Mouse (Mus musculus) kidney, embryonic 16.5 days (tissue): Measurements from ENCODE around the gene Plpp3. TPM values are rescaled to one million over a fixed set of nuclear protein-coding genes. Genes with fewer than 3 reads are reported as not detected.

ENCODE experiments used
- ATAC-seq: fragments of 200-750 bp; cut with Nextera tagmentation; 2 replicates; pipeline ENCODE4 v1.8.0; 2017; ENCODE audit warnings: moderate TSS enrichment; ENCODE audit not compliant: low FRiP score, low TSS enrichment
- H3K27ac ChIP-seq: fragments of 300-500 bp; sonication (generic); 2 replicates; pipeline ENCODE4 v1.5.1; 2014; ENCODE audit warnings: low read length
- H3K27me3 ChIP-seq: fragments of 300-500 bp; sonication (generic); 2 replicates; pipeline ENCODE4 v1.6.1; 2014; ENCODE audit warnings: low read length, control low read depth, mixed read lengths; ENCODE audit not compliant: insufficient read depth
- H3K36me3 ChIP-seq: fragments of 300-500 bp; sonication (generic); 2 replicates; pipeline ENCODE4 v1.6.1; 2014; ENCODE audit warnings: low read length, control low read depth, mixed read lengths; ENCODE audit not compliant: insufficient read depth
- H3K4me1 ChIP-seq: fragments of 300-500 bp; sonication (generic); 2 replicates; pipeline ENCODE4 v1.6.1; 2014; ENCODE audit warnings: low read length, control low read depth, mixed read lengths; ENCODE audit not compliant: insufficient read depth
- H3K4me2 ChIP-seq: fragments of 300-500 bp; sonication (generic); replicated peaks from 2 replicates; pipeline ENCODE4 v1.6.1; 2014; ENCODE audit warnings: low read depth, low read length
- H3K4me3 ChIP-seq: fragments of 300-500 bp; sonication (generic); 2 replicates; pipeline ENCODE4 v1.5.1; 2014; ENCODE audit warnings: mild to moderate bottlenecking, low read length
- H3K9ac ChIP-seq: fragments of 300-500 bp; sonication (generic); replicated peaks from 2 replicates; pipeline ENCODE4 v1.6.1; 2014; ENCODE audit warnings: low read length
- H3K9me3 ChIP-seq: fragments of 300-500 bp; sonication (generic); 2 replicates; pipeline ENCODE4 v1.6.1; 2016; ENCODE audit warnings: low read length, control low read depth
- WGBS: fragments of 180-500 bp; shearing (Covaris S2); extraction: QIAGEN DNeasy Blood & Tissue Kit; methylation state at CpG from one replicate; pipeline ENCODE4 v1.1.7; 2014; 5-methylcytosine and 5-hydroxymethylcytosine counted together
- polyA plus RNA-seq: library from polyadenylated mRNA; unstranded; fragments of >200 nt; fragmentation: Nextera tagmentation; extraction: Ambion mirVana; gene quantifications from 2 replicates; pipeline ENCODE4 v1.2.1, GENCODE M21; 2015

Plpp3 gene
- polyA plus RNA-seq, 1 experiment from 2014 or later = 76.3 TPM

DNA sequence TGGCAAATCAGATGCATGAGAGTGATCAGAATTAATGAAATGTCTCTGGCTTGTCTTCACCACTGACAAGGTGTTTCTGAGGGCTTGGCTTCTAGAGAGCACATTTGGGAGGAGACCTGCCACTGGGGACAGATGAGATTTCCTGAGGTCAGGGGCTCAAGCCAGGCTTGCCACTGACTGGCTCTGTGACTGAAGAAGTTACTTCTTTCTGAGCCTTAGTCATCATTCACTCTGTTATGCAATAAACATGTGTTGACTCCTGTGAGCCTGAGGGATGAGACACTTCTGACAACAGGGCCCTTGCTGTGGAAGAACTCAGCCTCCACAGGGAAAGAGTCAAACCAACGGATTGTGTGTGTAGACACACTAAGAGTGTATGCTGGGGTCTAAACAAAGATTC is 91.0 kb downstream of the Plpp3 start:
- H3K27ac ChIP-seq = no peak overlapping the region
- 86% methylated on average over 1 of the region's 1 CpGs for WGBS
- H3K36me3 ChIP-seq = no peaks in the 10 kb centered on the region
- H3K9ac ChIP-seq = no peak overlapping the region
- H3K4me3 ChIP-seq = no peak overlapping the region
- no peak for ATAC-seq
- H3K9me3 ChIP-seq = no peaks in the 10 kb centered on the region
- H3K4me2 ChIP-seq = no peak overlapping the region
- peaks cover 7% of the 10 kb centered on the region; the same call in 1 of the 2 replicates for H3K27me3 ChIP-seq
- peaks cover 19% of the 10 kb centered on the region for H3K4me1 ChIP-seq

DNA sequence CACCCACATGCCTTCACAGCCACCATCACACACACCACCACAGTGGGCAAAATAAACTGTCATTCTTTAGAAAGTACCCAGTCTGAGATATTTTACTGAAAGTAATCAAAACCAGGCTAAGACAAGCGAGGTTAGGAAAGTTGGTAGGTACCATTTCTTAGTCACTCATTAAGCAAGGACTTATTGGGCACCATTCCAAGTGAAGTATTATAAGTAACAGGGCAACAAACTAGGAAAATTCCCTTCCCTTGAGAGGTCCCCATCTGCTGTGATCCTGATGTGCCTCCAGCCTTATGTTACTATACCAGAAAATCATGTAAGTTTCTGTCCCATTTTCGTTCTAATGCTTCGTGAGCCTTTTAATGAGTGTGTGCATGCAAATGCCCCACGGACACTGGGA is 92.1 kb downstream of the Plpp3 start:
- H3K9me3 ChIP-seq = no peaks in the 10 kb centered on the region
- H3K4me3 ChIP-seq = no peak overlapping the region
- 70% methylated on average over 4 of the region's 4 CpGs for WGBS
- peaks cover 19% of the 10 kb centered on the region for H3K4me1 ChIP-seq
- no peak overlapping the region for H3K4me2 ChIP-seq
- ATAC-seq = no peak
- no peaks in the 10 kb centered on the region for H3K36me3 ChIP-seq
- H3K27ac ChIP-seq = peak overlapping the region; percentile 58
- H3K9ac ChIP-seq = no peak overlapping the region
- H3K27me3 ChIP-seq = peaks cover 5% of the 10 kb centered on the region; the same call in 1 of the 2 replicates

DNA sequence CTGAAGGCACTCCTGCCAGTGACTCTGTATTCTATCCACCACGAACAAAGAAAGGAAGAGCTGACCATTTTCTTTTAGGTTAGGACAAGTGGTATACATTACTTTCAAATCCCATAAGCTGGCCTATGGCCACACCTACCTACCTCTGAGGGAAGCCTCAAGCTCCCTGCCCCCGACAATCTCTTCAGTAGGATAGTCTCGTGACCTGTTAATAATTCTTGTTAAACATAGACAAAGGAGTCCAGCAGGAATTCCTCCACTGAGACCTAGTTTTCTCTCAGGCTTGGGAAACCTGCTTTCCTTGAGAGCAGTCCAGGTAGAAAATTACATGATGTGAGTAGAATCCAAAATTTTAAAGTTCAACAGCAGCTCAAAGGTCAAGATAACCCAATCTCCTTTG is 93.8 kb downstream of the Plpp3 start:
- ATAC-seq = 0 out of 2 replicates have a peak, but pooled peaks have one; percentile 49
- Histone ChIP-seq H3K4me1 (peaks cover 10% of the 10 kb centered on the region; the same call in 1 of the 2 replicates), H3K36me3 (no peaks in the 10 kb centered on the region), H3K4me3 (no peak overlapping the region), H3K9ac (no peak overlapping the region), H3K4me2 (no peak overlapping the region), H3K27me3 (no peaks in the 10 kb centered on the region), H3K9me3 (no peaks in the 10 kb centered on the region), H3K27ac (no peak overlapping the region; the same call in 1 of the 2 replicates)
- WGBS = 60% methylated on average over 3 of the region's 3 CpGs

DNA sequence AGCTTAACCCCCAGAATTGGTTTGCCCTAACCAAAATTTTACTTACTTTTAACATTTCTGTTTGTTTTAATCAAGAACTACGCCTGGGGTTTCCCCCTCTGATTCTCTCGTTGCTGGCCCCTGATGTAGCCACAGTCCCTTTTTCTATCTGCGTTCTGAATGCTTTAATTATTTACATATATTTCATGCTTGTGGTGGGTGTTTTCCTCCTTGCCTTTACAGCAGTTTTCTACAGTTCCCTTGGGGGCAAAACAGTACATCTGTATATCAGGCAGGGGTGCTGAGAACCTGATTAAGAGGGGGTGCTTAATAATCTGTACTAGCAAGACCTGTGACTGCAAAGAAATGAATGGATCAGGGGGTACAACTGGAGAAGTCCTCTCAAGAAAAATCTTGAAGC is 94.9 kb downstream of the Plpp3 start:
- no peak overlapping the region for H3K9ac ChIP-seq
- H3K27me3 ChIP-seq = no peaks in the 10 kb centered on the region
- H3K4me1 ChIP-seq = peaks cover 10% of the 10 kb centered on the region; the same call in 1 of the 2 replicates
- no peak for ATAC-seq
- no peak overlapping the region for H3K4me2 ChIP-seq
- no peaks in the 10 kb centered on the region for H3K9me3 ChIP-seq
- H3K36me3 ChIP-seq = no peaks in the 10 kb centered on the region
- H3K27ac ChIP-seq = no peak overlapping the region
- 63% methylated on average over 3 of the region's 3 CpGs for WGBS
- no peak overlapping the region for H3K4me3 ChIP-seq

DNA sequence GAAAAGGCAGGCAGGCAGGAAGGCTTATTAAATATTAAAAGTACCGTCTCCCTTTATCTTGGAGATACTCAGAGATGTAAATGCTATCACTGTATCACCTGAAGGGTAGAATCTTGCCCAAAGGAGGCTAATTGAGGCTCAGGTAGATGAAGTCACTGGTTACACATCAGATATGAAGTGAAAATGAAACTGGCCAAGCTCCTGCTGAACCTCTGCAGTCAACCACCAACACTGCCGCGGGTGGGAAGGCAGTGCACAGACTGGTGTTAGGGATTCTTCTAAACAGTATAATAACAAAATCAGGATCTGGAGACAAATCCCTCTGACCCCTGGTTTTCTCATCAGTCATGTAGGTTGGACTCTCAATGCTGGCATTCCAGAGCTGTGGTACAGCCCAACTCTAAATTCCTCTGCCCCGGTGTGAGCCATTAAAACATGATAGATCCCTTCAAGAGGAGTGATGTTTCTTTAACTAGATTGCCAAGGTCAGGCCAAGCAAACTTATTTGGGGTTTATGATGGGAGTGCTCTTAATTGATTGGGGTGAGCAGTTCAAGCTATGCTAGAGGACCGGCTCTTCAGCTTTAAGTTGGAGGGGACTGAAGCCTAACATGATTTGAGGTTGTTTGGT is 95.5 kb downstream of the Plpp3 start:
- Histone ChIP-seq H3K4me2 (no peak overlapping the region), H3K4me1 (peaks cover 10% of the 10 kb centered on the region; the same call in 1 of the 2 replicates), H3K27ac (no peak overlapping the region), H3K36me3 (no peaks in the 10 kb centered on the region), H3K4me3 (no peak overlapping the region), H3K9ac (no peak overlapping the region), H3K9me3 (no peaks in the 10 kb centered on the region), H3K27me3 (no peaks in the 10 kb centered on the region)
- ATAC-seq = no peak
- WGBS = 35% methylated on average over 5 of the region's 5 CpGs

DNA sequence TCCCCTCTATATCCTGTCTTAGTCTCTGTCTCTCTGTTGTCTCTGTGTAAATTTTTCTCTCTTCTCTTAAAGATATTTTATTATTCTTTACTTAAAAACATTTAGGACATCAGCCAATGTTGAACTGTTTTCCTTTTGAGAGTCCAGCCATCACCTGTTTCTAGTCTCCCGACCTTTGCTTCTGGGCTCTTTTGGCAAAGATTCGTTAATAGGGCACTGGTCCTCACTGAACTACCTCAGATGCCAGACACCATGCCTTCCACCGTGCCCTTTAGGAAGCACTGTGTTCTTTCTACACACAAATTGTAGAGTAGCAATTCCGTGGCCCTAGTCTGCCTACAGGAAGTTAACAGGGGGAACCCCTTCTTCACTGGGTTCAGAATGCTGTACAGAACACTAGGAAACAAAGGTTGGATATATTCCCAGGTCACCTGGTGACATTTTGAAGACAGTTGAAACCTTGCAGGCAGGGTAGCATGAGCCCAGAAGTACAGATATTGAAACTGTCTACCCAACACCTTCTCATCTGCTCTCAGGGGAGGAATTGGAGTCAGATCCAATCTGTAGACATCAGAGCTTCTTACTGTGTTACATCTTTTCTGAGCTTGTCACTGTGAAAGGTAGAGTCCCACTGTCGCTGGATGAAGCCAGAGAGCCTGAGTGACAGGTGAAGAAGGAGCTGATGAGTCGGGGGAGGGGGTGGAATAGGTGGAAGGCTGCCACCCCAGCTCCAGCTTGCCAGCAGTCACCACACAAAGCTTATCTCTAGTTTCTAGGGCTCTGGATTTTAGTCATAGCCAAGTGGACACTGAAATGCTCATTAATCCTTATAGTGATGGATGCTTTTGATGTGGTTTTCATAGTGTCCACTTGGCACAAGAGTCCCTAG is 96.5 kb downstream of the Plpp3 start:
- Histone ChIP-seq H3K4me3 (no peak overlapping the region), H3K36me3 (no peaks in the 10 kb centered on the region), H3K9ac (no peak overlapping the region), H3K27ac (no peak overlapping the region), H3K9me3 (no peaks in the 10 kb centered on the region), H3K4me1 (peaks cover 13% of the 10 kb centered on the region; the same call in 1 of the 2 replicates), H3K27me3 (no peaks in the 10 kb centered on the region), H3K4me2 (no peak overlapping the region)
- WGBS = 65% methylated on average over 6 of the region's 6 CpGs
- ATAC-seq = no peak

DNA sequence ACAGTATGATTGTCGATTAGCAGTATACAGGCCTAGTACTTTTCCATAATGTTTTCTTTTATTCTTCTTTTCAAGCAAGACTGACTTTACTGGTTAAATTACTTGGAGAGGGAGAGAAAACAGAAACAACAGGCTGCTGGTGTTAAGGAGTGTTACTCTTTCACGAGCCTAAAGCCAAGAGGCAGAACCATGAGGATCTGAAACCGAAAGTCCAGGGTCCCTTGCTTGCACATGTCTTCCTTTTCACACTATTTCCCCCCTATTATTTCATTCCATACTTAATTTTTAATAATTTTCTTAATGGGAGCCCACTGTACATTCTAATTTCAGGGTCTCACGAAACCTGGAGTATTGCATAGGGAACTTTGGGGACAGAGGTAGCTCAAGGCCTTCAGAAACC is 97.2 kb downstream of the Plpp3 start:
- no peaks in the 10 kb centered on the region for H3K36me3 ChIP-seq
- H3K9ac ChIP-seq = no peak overlapping the region
- no peaks in the 10 kb centered on the region for H3K27me3 ChIP-seq
- H3K4me3 ChIP-seq = no peak overlapping the region
- no peak overlapping the region for H3K4me2 ChIP-seq
- ATAC-seq = no peak
- H3K4me1 ChIP-seq = peaks cover 13% of the 10 kb centered on the region; the same call in 1 of the 2 replicates
- no peak overlapping the region for H3K27ac ChIP-seq
- 90% methylated on average over 4 of the region's 4 CpGs for WGBS
- no peaks in the 10 kb centered on the region for H3K9me3 ChIP-seq

DNA sequence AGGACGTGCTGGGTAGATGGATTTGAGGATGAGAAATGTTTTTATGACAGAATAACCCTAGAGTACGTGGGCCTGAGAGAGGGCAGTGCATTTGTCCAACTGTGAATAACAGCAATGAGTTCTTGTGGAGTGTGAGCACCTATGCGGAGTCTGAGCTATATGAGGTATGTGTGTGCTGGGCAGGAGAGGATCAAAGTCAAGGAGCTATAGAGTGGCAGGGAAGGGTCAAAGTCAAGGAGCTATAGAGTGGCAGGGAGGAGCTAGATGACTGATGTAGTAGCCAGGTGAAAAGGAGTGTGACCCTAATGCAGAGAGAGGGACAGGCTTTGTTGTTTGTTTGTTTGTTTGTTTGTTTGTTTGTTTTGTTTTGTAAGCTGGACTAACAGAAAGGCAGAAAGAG is 98.0 kb downstream of the Plpp3 start:
- H3K9ac ChIP-seq = no peak overlapping the region
- ATAC-seq = no peak
- no peaks in the 10 kb centered on the region for H3K27me3 ChIP-seq
- no peaks in the 10 kb centered on the region for H3K36me3 ChIP-seq
- 76% methylated on average over 3 of the region's 3 CpGs for WGBS
- H3K4me2 ChIP-seq = no peak overlapping the region
- peaks cover 13% of the 10 kb centered on the region; the same call in 1 of the 2 replicates for H3K4me1 ChIP-seq
- no peaks in the 10 kb centered on the region for H3K9me3 ChIP-seq
- no peak overlapping the region for H3K27ac ChIP-seq
- H3K4me3 ChIP-seq = no peak overlapping the region

DNA sequence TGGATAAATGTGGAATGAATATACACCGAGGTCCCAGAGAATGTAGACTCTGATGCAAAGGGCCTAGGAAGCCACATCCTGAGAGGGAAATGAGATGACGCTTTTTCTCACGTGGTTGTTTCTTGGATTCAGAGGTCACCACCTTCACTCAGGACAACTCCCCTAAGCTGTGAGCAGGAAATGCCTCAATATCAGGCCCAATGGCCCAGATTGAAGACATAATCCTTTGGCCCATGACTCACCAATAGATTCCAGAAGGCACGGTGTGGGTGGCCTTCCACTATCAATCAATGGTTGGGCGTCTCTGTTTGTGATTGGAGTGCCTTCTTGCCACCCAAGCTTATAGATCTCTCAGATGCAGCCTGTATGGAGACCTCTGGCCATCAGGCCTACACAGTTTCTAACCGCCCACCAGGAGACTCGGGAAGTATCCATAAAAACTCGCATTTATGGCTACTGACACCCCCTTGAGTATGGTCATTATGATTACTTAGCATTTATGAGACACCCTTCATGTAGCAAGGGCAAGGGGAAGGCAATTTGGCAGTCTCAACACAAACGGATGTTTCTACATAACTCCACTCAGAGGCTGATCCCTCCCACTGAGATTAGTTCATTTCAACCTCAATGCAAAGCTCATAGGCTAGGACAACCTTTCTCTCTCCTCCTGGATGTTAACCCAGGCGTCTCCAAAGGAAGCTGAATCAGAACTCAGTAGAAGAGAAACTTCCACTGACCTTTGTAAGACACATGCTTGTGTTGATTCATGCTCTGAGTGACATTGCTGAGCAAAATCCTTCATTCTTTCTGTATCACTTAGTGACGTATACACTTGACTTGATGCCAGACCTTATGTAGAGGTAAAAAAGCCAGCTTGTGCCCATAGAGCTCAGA is 100.8 kb downstream of the Plpp3 start:
- Histone ChIP-seq H3K4me3 (no peak overlapping the region), H3K36me3 (no peaks in the 10 kb centered on the region), H3K4me1 (peaks cover 5% of the 10 kb centered on the region; the same call in 1 of the 2 replicates), H3K9ac (no peak overlapping the region), H3K4me2 (no peak overlapping the region), H3K27ac (no peak overlapping the region), H3K27me3 (no peaks in the 10 kb centered on the region), H3K9me3 (no peaks in the 10 kb centered on the region)
- WGBS = 65% methylated on average over 11 of the region's 11 CpGs
- 0 out of 2 replicates have a peak, but pooled peaks have one; percentile 20 for ATAC-seq
